Mouse (Mus musculus) liver, embryonic 14.5 days (tissue): Measurements from ENCODE around the gene Atp6v0a1. TPM values are rescaled to one million over a fixed set of nuclear protein-coding genes. Genes with fewer than 3 reads are reported as not detected.

ENCODE experiments used
- ATAC-seq: fragments of 200-750 bp; cut with Nextera tagmentation; 2 replicates; pipeline ENCODE4 v1.8.0; 2017; ENCODE audit warnings: moderate number of reproducible peaks, mild to moderate bottlenecking, moderate library complexity; ENCODE audit not compliant: insufficient read depth
- DNase-seq, 3 experiments: peaks; one replicate each; pipeline ENCODE4 v3.0.0-alpha.2; 2012 to 2013; ENCODE audit warnings: low read depth in 3 of 3, low spot score in 3 of 3
- H3K27ac ChIP-seq: fragments of 300-500 bp; sonication (generic); 2 replicates; pipeline ENCODE4 v1.5.1; 2014; ENCODE audit warnings: moderate library complexity, mild to moderate bottlenecking, control low read depth, inconsistent platforms
- H3K27me3 ChIP-seq: fragments of 300-500 bp; sonication (generic); 2 replicates; pipeline ENCODE4 v1.6.1; 2014; ENCODE audit warnings: mild to moderate bottlenecking, low read length, moderate library complexity; ENCODE audit not compliant: control insufficient read depth, insufficient read depth
- H3K36me3 ChIP-seq: fragments of 300-500 bp; sonication (generic); replicated peaks from 2 replicates; pipeline ENCODE4 v1.6.1; 2014; ENCODE audit warnings: low read depth; ENCODE audit not compliant: control insufficient read depth, insufficient read depth
- H3K4me1 ChIP-seq, 2 experiments: fragments of 200-500 bp in 1 of 2; fragments of 300-500 bp in 1 of 2; sonication (generic) in 1 of 2; replicated peaks; 2 replicates each; pipeline ENCODE4 v1.6.1; 2012 to 2014; ENCODE audit warnings: antibody characterized with exemption in 1 of 2, inconsistent platforms in 1 of 2, low read length in 1 of 2; ENCODE audit not compliant: control insufficient read depth in 2 of 2, insufficient read depth in 2 of 2
- H3K4me2 ChIP-seq: fragments of 300-500 bp; sonication (generic); 2 replicates; pipeline ENCODE4 v1.6.1; 2014; ENCODE audit warnings: low read depth, mild to moderate bottlenecking, control low read depth, moderate library complexity
- H3K4me3 ChIP-seq, 2 experiments: fragments of 200-500 bp in 1 of 2; fragments of 300-500 bp in 1 of 2; sonication (generic) in 1 of 2; 2 replicates each; pipeline ENCODE4 v1.5.1; 2012 to 2014; ENCODE audit warnings: low read depth in 2 of 2, low read length in 2 of 2, mild to moderate bottlenecking in 2 of 2, control low read depth in 1 of 2, inconsistent platforms in 1 of 2, moderate library complexity in 1 of 2; ENCODE audit not compliant: insufficient read depth in 1 of 2
- H3K9ac ChIP-seq: fragments of 300-500 bp; sonication (generic); replicated peaks from 2 replicates; pipeline ENCODE4 v1.6.1; 2014; ENCODE audit warnings: mild to moderate bottlenecking, control low read depth, moderate library complexity
- H3K9me3 ChIP-seq: fragments of 300-500 bp; sonication (generic); 2 replicates; pipeline ENCODE4 v1.6.1; 2016; ENCODE audit warnings: low read length, mixed read lengths; ENCODE audit not compliant: control insufficient read depth
- CTCF ChIP-seq: IDR thresholded peaks from 2 replicates; pipeline ENCODE4 v1.5.1; 2016; ENCODE audit warnings: antibody characterized with exemption, low read depth, control low read depth
- EP300 ChIP-seq: IDR thresholded peaks from 2 replicates; pipeline ENCODE4 v1.6.1; 2016; ENCODE audit warnings: antibody characterized with exemption, low read depth
- WGBS: fragments of 180-500 bp; shearing (Covaris S2); extraction: QIAGEN DNeasy Blood & Tissue Kit; methylation state at CpG from one replicate; pipeline ENCODE4 v1.1.7; 2014; ENCODE audit not compliant: insufficient replicate concordance; 5-methylcytosine and 5-hydroxymethylcytosine counted together
- polyA plus RNA-seq, 2 experiments: library from polyadenylated mRNA; depleted of rRNA in 1 of 2; stranded (reverse) in 1 of 2; unstranded in 1 of 2; fragments of >200 nt; fragmentation: Nextera tagmentation in 1 of 2; extraction: Ambion mirVana in 1 of 2; gene quantifications; 2 replicates each; pipeline versions ENCODE4 v1.2.1 to v1.2.3; 2012 to 2014

The Atp6v0a1 gene
- polyA plus RNA-seq (2012; rRNA removed) = 28.3 and 29.5 TPM in 2 replicates
- 37.8 and 40.3 TPM in 2 replicates for polyA plus RNA-seq (2014; fragmentation: Nextera tagmentation; extraction: Ambion mirVana)

DNA sequence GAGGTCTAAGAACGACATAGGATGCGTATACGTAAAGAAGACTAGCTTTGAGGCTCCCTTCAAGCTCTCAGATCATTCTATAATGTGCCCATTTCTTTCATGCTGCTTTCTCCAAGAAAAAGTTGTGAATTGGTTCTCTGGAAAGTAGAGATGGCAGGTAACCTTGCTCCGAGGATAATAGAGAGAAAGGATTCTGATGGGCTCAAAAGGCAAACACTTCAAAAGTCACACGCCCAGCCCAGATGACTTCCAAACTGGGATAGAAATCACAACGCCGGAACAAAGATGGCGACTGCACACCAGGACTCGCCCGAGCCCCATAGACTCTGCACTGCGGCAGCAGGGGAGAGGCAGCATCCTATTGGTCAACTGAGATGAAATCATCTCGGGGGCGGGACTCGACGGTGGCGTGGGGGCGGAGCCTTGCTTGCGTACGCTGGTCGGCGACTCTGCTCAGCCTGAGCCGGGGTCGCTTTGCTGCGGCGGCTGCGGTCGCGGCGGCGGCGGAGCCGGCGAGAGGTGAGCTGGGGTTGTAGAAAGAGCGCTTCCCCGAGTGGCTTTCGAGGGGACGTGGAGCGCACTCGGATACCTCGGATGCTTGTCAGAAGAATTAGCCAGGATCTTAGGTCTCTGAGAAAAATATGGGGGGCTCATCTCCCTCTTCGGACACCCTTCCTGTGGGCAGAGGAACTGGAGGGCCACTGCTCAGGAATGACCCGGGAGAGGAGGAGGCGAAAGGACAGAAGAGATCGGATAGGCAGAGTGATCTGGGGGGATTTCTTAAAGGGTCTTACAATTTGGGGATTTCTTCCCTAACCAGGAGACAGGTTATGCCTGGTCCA lies at the start of gene Atp6v0a1:
Gene Atp6v0a1, plus strand, starts transcription at position 407 of the 842 bp plus-strand sequence.
- H3K27ac ChIP-seq = peak within 1 kb of the TSS; percentile 100
- peaks cover 23% of the 10 kb centered on the region for H3K36me3 ChIP-seq
- no peaks in the 10 kb centered on the region for H3K9me3 ChIP-seq
- ATAC-seq = peak; percentile 88
- peaks cover 19 to 22% of the 10 kb centered on the region in 2 experiments for H3K4me1 ChIP-seq
- peak within 1 kb of the TSS; percentile 100 for H3K9ac ChIP-seq
- H3K4me3 ChIP-seq = peak within 1 kb of the TSS; percentile 91 to 99
- peak within 1 kb of the TSS; percentile 83 for H3K4me2 ChIP-seq
- WGBS = under 1% methylated on average over 44 of the region's 44 CpGs
- peak; percentile 92 to 93 (median 92) for DNase-seq
- H3K27me3 ChIP-seq = no peaks in the 10 kb centered on the region; the same call in 1 of the 2 replicates
- TF ChIP-seq CTCF (no peak), EP300 (no peak)

DNA sequence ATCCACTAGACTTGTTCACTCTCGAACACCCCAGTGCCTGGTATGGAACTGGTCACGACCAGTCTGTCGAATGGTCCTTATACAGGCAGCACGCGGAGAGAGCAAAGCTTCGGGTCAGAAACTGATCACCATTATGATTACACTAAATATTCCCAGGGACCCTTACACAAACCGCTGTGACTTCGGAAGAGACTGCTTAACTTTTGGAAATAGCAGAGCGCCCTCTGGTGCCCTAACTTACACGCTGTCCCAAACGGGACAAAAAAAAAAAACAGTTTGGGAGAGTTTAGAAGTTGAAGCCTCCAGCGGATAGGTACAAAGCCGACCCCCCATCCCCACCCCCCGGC lies 49.8 kb upstream of the Atp6v0a1 start:
- H3K4me3 ChIP-seq = no peak overlapping the region
- DNase-seq (peak in 1 of 3 experiments; percentile 54), ATAC-seq (0 out of 2 replicates have a peak, but pooled peaks have one; percentile 21)
- H3K27ac ChIP-seq = no peak overlapping the region
- peaks cover 7 to 13% of the 10 kb centered on the region in 2 experiments; a peak in 3 of 4 replicates for H3K4me1 ChIP-seq
- 7% methylated on average over 14 of the region's 14 CpGs for WGBS
- H3K9me3 ChIP-seq = no peaks in the 10 kb centered on the region
- H3K4me2 ChIP-seq = peak overlapping the region; percentile 6
- peak; percentile 67 for TF ChIP-seq CTCF
- no peak for TF ChIP-seq EP300
- H3K36me3 ChIP-seq = no peaks in the 10 kb centered on the region
- no peaks in the 10 kb centered on the region for H3K27me3 ChIP-seq
- H3K9ac ChIP-seq = no peak overlapping the region

DNA sequence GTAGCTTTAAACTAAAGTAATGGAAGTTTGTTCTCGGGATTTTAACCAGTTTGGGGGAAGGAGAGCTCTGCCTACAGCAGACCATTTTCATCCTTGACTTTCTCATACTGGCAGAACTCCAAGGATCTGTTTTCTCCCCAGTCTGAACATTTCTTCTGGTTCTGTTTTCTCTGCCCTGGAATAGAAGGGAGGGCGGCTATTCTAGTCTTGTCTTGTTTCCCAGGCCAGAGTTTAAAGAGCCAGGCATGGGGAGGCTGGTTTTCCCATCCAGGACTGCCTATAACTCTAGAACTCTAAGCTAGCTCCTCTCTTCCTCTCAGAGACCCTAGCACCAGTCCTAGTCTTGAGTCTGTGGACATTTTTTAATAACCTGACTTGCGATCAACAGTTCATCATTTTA lies 49.4 kb upstream of the Atp6v0a1 start:
- no peak for ATAC-seq
- Histone ChIP-seq H3K4me1 (peaks cover 7 to 13% of the 10 kb centered on the region in 2 experiments; a peak in 3 of 4 replicates), H3K9ac (no peak overlapping the region), H3K4me3 (no peak overlapping the region), H3K27ac (no peak overlapping the region), H3K36me3 (no peaks in the 10 kb centered on the region), H3K9me3 (no peaks in the 10 kb centered on the region), H3K4me2 (peak overlapping the region; percentile 6; the same call in 1 of the 2 replicates), H3K27me3 (no peaks in the 10 kb centered on the region)
- 33% methylated on average over 3 of the region's 3 CpGs for WGBS
- no peak for DNase-seq
- TF ChIP-seq CTCF (no peak), EP300 (no peak)

DNA sequence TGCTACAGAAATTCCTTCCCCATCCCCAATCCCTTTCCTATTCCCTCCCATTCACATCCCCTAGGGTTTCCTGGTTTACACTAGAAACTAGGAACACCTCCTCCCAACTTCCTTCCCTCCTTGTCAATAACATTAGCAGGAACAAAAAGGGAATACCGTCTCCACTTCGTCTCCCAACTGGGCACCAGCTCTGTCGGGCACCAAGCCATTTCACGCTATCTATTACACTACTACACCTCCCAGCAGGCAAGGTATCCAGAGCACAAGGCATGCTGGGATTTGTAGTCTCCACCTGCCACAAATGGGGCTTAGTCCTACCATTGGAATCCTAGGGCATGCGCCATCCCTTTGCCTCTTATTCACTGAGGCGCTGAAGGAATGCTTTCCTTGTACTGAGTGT lies 48.7 kb upstream of the Atp6v0a1 start:
- ATAC-seq = peak; percentile 68
- H3K4me1 ChIP-seq = peaks cover 7 to 17% of the 10 kb centered on the region in 2 experiments; a peak in 3 of 4 replicates
- 21% methylated on average over 6 of the region's 6 CpGs for WGBS
- H3K27ac ChIP-seq = no peak overlapping the region
- peak overlapping the region; percentile 37 for H3K4me2 ChIP-seq
- no peak for DNase-seq
- H3K4me3 ChIP-seq = no peak overlapping the region
- no peaks in the 10 kb centered on the region for H3K27me3 ChIP-seq
- H3K9me3 ChIP-seq = no peaks in the 10 kb centered on the region
- TF ChIP-seq CTCF = no peak
- no peak for TF ChIP-seq EP300
- no peak overlapping the region for H3K9ac ChIP-seq
- H3K36me3 ChIP-seq = no peaks in the 10 kb centered on the region

DNA sequence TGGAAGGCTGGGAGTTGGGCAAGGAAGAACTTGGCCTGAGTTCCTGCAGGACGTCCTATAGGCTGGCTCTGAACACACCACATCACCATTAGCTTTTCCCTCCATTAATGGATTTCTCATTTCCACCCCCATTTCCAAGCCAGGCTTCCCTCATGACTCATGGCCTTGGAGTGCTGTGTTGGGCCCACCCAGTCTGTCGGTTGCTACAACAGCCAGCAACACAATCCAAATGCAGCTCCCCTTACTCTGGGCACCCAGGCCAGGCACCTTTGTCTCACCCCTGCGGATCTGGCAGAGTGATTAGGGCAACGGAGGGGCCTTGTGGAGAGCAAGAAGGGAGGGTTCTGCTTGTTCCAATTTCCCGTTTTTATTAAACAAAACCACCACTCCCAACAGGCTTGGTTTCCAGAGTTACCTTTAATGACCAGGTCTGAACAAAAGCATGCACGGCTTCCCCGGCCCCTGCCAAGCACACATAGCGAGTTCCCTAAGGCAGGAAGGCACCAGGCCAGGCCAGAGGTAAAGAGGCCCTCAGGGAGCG lies 46.8 kb upstream of the Atp6v0a1 start:
- no peak for DNase-seq
- 53% methylated on average over 9 of the region's 9 CpGs for WGBS

More for the DNA sequence above, 46.8 kb upstream of the Atp6v0a1 start:
- no peak for ATAC-seq
- Histone ChIP-seq H3K36me3 (no peaks in the 10 kb centered on the region), H3K4me1 (peaks cover 7 to 25% of the 10 kb centered on the region in 2 experiments; a peak in 3 of 4 replicates), H3K4me2 (no peak overlapping the region), H3K27ac (no peak overlapping the region), H3K4me3 (no peak overlapping the region), H3K9me3 (no peaks in the 10 kb centered on the region), H3K9ac (no peak overlapping the region), H3K27me3 (no peaks in the 10 kb centered on the region)
- TF ChIP-seq EP300 = no peak
